Comparison of ENCODE assay signal across 8 mouse cellular contexts in the genomic region with DNA sequence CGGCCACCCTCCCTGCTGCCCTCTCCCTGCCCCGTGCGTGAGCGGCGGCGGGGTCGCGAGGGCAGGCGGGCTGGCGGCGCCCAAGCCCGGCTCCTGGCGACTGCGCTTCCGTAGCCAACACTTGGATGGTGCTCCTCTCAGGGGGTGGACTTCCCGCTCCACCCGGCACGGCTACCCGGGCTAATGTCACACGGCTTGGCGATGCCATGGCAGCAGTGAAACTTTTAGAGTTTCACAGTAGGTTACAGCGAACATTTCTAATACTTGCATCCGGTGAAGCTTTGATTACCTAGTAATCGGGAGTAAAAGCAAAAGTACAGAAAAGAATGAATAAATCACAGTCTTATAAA. TPM values are rescaled to one million over a fixed set of nuclear protein-coding genes. Genes with fewer than 3 reads are reported as not detected.
DNase-seq lines count a peak whose midpoint lies in the region; ATAC-seq lines count a peak whose summit lies in the region.

No protein-coding gene starts in this region.

- 0 out of 2 replicates have a peak, but pooled peaks cover 3% of the 10 kb centered on the region for H3K4me1 ChIP-seq in kidney, embryonic 16.5 days (ENCODE audit: insufficient read depth, low read length)
- H3K4me1 ChIP-seq in brown adipose tissue, adult 24 weeks (ENCODE audit: control insufficient read depth, insufficient read depth, insufficient read length, low read length): no peaks in the 10 kb centered on the region

- H3K27ac ChIP-seq in kidney, embryonic 16.5 days (ENCODE audit: low read length): peak overlapping the region; percentile 40; the same call in 1 of the 2 replicates
- no peak overlapping the region for H3K27ac ChIP-seq in brown adipose tissue, adult 24 weeks (replicated peaks; ENCODE audit: low read depth, low read length)

- peak overlapping the region; percentile 88 for H3K9ac ChIP-seq in kidney, embryonic 16.5 days (replicated peaks; ENCODE audit: low read length)

- DNase-seq in kidney, postnatal 14 days: no peak
- DNase-seq in adrenal gland, postnatal 25 days: no peak
- DNase-seq in embryo, embryonic 9.5 days (ENCODE audit: extremely low spot score): no peak
- no peak for DNase-seq in embryo, embryonic 10.5 days (ENCODE audit: low spot score)

- H3K36me3 ChIP-seq in kidney, embryonic 16.5 days (ENCODE audit: insufficient read depth, low read length): no peaks in the 10 kb centered on the region

- H3K27me3 ChIP-seq in kidney, embryonic 16.5 days (ENCODE audit: insufficient read depth, low read length): no peaks in the 10 kb centered on the region

- under 1% methylated on average over 20 of the region's 24 CpGs for WGBS in kidney, embryonic 16.5 days

- H3K9me3 ChIP-seq in kidney, embryonic 16.5 days (ENCODE audit: low read length): no peaks in the 10 kb centered on the region

- ATAC-seq in kidney, embryonic 16.5 days (ENCODE audit: low FRiP score, low TSS enrichment): no peak; the same call in 1 of the 2 replicates
- peak; percentile 64 for ATAC-seq in inflammation-experienced regulatory T-cells, adult 6 months
- ATAC-seq in monocyte, adult 5-6 weeks (replicated peaks; ENCODE audit: insufficient number of reproducible peaks, low FRiP score, low TSS enrichment, poor library complexity, severe bottlenecking): peak; percentile 42; the same call in 1 of the 2 replicates

- peak overlapping the region; percentile 78 for H3K4me2 ChIP-seq in kidney, embryonic 16.5 days (replicated peaks; ENCODE audit: low read depth, low read length)

- H3K4me3 ChIP-seq in kidney, embryonic 16.5 days (ENCODE audit: low read length): peak overlapping the region; percentile 90
- H3K4me3 ChIP-seq in brown adipose tissue, adult 24 weeks (ENCODE audit: insufficient read depth, low read depth, low read length): peak overlapping the region; percentile 97

RNA-seq across cellular contexts. Expression of gene Ift88, which starts 0.3 kb away (rescaled TPM):
- polyA plus RNA-seq in kidney, embryonic 16.5 days (2015; fragmentation: Nextera tagmentation; extraction: Ambion mirVana): 12.0 and 15.3 TPM in 2 replicates
- 2.9 and 4.7 TPM in 2 replicates for polyA plus RNA-seq in brown adipose tissue, adult 24 weeks (2012; ENCODE audit: insufficient read depth, insufficient read length, missing spikeins)
- 1 to 10 TPM; 2.0 to 4.1 (median 3.8) TPM for polyA plus RNA-seq in inflammation-experienced regulatory T-cells, adult 6 months (2017; shearing (Covaris generic))
- total RNA-seq in monocyte, adult 5-6 weeks (2017): 2.7 to 9.5 TPM (median 3.3 TPM) in 3 replicates
- total RNA-seq in adrenal gland, postnatal 25 days (2021): 8.3 and 11.2 TPM in 2 replicates

RNA-seq across cellular contexts. Expression of gene Cryl1, which starts 25.9 kb away (rescaled TPM):
- 41.4 and 49.7 TPM in 2 replicates for polyA plus RNA-seq in kidney, embryonic 16.5 days (2015; fragmentation: Nextera tagmentation; extraction: Ambion mirVana)
- polyA plus RNA-seq in brown adipose tissue, adult 24 weeks (2012; ENCODE audit: insufficient read depth, insufficient read length, missing spikeins): 10.8 and 18.1 TPM in 2 replicates
- 10 to 100 TPM; 14.0 to 26.1 (median 18.7) TPM for polyA plus RNA-seq in inflammation-experienced regulatory T-cells, adult 6 months (2017; shearing (Covaris generic))
- total RNA-seq in monocyte, adult 5-6 weeks (2017): 5.0 to 8.0 TPM (median 5.3 TPM) in 3 replicates
- total RNA-seq in adrenal gland, postnatal 25 days (2021): 12.0 and 19.8 TPM in 2 replicates
